Mouse (Mus musculus) kidney, adult 9 months (tissue): ENCODE data around the gene Alkbh4.

ENCODE experiments used
- DNase-seq: peaks from one replicate; pipeline ENCODE4 v3.0.0; 2022

Gene Alkbh4

GRCm38 (mm10) chr5:136182049-136182448, 46.1 kb downstream of the Alkbh4 start:
- no peak for DNase-seq

GRCm38 (mm10) chr5:136182830-136183229, 46.9 kb downstream of the Alkbh4 start:
- DNase-seq: no peak

- DNase-seq: no peak
Measured at GRCm38 (mm10) chr5:136183766-136184165, 47.8 kb downstream of the Alkbh4 start.

GRCm38 (mm10) chr5:136186723-136187122, 50.8 kb downstream of the Alkbh4 start:
- peak; percentile 60 for DNase-seq
